Mouse (Mus musculus) cerebellum, postnatal 36 days (tissue): ENCODE data around the gene Epo.

Experiments
- DNase-seq, 2 experiments: peaks; one replicate each; pipeline ENCODE4 v3.0.0; 2021 to 2022; ENCODE audit warnings: mixed read lengths in 2 of 2

Gene Epo

DNA sequence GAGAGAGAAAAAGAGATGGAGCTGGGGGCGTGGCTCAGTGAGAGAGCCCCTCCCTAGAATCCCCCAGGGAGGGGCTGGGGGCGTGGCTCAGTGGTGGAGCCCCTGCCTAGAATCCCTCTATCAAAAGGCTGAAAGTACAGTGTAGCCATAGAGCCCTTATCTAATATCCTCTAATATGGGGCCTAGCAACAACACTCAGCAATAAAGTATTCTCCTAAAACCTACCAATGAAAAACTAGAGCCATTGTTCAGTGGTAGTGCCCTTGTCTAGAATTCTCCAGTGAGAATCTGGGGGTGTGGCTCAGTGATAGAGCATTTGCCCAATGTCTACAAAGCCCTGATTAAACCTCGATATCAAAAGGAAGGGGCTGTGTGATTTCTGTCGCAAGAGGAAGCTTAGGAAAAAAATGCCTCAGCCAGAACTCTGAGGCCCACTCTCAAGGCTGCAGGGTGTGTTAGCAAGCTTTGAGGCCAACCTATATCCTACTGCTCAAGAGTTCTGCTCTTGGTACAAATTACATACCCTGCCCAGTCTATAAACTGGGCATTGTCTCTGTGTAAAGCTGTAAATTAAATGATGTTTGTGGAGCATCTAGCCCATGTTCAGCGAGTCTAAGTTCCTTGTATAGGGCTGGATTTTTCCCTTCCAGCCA lies 60.7 kb downstream of the Epo start:
- no peak for DNase-seq

DNA sequence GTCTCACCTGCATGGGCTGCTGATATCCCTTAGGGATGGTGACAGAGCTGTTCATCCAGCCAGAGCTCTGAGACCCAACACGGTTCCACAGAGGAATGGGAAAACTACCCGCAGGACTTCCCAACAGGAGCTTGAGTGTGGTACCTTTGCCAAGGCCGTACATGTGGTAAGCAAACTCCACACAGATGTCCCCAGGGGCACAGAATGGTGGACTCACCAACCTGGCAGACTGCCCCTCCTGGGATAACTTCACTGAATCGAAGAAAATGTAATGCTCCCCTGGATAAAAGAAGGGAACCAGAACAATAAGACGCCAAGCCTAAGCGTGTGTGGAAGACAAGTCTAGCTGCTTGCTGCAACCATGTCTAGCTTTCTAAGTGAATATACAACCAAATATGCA lies 66.1 kb downstream of the Epo start:
- no peak for DNase-seq

DNA sequence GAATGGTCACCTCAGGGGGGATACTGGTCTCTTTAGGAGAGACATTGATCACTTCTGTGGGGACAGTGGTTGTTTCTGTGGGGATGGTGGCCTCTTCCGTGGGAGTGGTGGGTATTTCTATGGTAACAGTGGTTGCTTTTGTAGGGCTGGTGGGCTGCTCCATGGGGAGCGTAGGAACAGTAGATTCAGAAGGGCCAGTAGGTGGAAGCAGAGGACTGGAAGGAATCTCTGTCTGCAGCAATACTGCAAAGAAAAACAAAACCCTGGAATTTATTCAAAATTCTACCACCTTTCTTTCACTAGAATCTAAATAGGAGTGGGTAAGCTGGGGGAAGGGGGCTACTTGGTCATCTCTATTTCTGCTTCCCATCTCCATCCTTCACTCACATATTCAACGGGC lies 68.0 kb downstream of the Epo start:
- no peak for DNase-seq

DNA sequence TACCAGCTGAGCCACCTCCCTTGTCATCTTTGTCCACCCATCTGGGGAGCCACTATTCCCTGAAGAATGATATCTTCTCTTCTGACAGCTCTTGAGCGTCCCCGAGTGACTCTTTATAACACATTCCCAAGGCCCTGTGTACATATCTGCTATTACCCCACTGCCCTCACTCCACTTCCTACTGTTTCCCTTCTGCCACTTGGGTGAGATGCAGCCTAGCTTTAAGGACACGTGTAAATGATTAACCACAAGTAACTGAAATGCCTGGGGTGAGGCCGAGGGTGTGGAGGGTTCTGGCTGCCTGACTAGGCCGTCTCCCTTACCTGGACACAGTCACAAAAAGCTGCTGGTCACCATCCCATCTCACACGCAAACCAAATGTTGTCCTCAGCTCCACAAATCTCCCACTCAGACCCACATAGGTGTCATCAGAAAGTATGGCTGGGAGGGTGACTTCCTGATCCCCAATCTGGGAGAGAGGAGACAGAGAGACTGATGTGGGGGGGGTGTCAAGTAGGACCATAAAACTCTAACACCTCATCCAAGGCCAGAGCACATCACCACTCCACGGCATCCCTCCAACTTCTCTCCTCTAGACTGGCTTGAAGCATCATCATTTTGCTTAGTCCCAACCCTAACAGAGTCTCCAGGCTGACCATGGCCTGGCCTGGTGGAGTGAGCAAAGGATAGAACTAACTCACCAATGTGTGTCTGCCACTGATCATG lies 77.0 kb downstream of the Epo start:
- no peak for DNase-seq

DNA sequence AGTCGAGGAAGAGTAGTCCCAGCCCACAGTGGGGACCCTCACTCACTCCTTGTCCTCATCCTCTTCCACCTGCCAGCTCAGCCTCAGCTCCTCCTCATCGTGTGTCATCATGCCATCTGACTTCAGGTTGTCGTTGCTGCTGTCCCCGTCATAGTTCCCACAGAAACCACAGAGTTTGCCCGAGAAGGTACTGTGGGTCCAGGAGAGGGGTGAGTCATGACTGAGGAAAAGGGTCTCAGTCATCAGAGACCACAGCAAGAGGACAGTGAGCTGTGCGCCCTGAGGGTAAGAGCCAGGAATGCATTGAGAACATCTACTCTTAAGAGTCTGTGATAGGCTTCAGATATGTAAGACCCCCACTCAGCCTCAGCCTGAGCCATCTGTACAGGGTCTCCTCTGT lies 77.8 kb downstream of the Epo start:
- DNase-seq, result no peak

DNA sequence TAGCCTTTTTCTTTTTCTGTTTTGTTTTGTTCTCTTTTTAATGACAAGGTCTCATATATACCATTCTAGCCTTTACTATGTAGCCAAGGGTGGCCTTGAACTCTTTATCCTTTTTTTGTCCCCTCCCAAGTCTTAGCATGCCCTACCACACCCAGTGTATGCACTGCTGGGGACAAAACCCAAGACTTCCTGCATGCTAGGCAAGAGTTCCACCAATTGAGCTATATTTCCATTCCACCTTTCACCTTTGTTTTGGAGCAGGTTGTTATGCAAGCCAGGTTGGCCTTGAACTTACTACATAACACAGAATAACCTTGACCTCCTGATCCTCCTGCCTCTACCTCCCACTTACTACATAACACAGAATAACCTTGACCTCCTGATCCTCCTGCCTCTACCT lies 87.5 kb downstream of the Epo start:
- DNase-seq, result no peak

DNA sequence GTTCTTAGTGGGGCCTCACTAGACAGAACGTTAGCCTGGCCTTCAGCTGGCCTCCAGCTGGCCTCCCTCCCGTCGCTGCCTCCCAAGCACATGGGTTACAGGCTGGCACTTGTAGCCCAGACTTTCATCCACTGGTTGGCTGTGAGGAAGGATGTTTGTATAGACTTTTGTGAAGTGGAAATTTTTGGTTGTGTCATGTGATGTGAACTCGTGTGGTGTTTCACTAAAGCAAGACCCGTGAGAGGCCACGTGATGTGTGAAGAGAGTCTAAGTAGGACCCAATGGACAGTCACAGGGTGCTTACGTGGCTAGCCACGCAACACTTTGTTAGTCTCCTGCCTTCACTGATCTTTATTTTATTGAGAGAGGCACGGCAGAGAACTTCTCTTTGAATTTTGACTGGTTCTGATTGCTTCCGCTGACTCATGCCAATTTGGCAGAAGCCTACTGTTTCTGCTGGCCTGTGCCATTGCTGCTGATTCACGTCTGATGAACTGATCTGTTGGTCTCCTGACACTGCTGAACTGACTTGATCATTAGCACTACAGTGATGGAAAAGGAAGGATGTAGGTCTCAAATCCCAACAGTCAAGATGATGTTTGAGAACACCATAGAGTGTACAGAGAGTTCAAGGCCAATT lies 92.7 kb downstream of the Epo start:
- no peak for DNase-seq

DNA sequence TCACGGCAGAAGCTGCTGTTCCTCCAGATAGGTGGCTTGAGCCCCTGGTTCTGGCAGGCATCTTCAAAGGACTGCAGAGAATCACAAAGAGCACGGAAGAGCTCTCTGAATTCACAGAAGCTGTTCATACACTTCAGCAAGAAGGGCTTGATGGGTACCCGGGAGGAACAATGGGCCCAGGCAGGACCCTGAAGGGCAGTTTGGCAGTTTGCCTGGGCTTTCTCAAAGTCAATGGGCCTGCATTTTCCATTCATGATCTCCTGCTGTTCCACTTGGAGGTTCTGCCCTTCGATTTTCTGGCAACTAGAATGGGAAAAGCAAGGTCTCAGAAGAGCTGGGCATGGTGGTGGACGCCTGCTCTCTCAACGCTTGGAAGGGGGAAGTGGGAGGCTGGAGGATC lies 99.2 kb downstream of the Epo start:
- DNase-seq, result no peak
